Mouse (Mus musculus): Measurements from ENCODE around the gene Fam117a.

The Fam117a gene

GRCm38 (mm10) chr11:95420880-95421435 is 84.1 kb downstream of the Fam117a start:
- DNase-seq (ENCODE audit: low spot score in 2 of 2) = no peak

GRCm38 (mm10) chr11:95423505-95423904 is 86.7 kb downstream of the Fam117a start:
- no peak for DNase-seq (ENCODE audit: low spot score in 2 of 2)

- no peak for DNase-seq (ENCODE audit: low spot score in 2 of 2)
These were observed 94.5 kb downstream of the Fam117a start for GRCm38 (mm10) chr11:95431344-95431743.

Measured in thymus, postnatal 10 days (tissue).